Mouse (Mus musculus) liver, embryonic 14.5 days (tissue): ENCODE measurements around the gene Zg16.

Source experiments
- CTCF ChIP-seq: IDR thresholded peaks from 2 replicates; pipeline ENCODE4 v1.5.1; 2016; ENCODE audit warnings: antibody characterized with exemption, low read depth, control low read depth
- EP300 ChIP-seq: IDR thresholded peaks from 2 replicates; pipeline ENCODE4 v1.6.1; 2016; ENCODE audit warnings: antibody characterized with exemption, low read depth

GRCm38 (mm10) chr7:127121911-127122270, 34.8 kb upstream of the Zg16 start, which contains the start of gene Qprt:
- TF ChIP-seq CTCF, result no peak
- no peak for TF ChIP-seq EP300
